8 mouse cellular contexts compared by ENCODE assay signal in genomic region chr19:8990432-8991102, GRCm38 (mm10). TPM values are rescaled to one million over a fixed set of nuclear protein-coding genes. Genes with fewer than 3 reads are reported as not detected.
A peak's percentile ranks its signal among the peaks of the same experiment; 100 is the strongest.
DNase-seq lines count a peak whose midpoint lies in the region; ATAC-seq lines count a peak whose summit lies in the region.

No protein-coding gene starts in this region.

- H3K4me2 ChIP-seq in kidney, embryonic 16.5 days (replicated peaks; ENCODE audit: low read depth, low read length): peak overlapping the region; percentile 89
- peak overlapping the region; percentile 83 for H3K4me2 ChIP-seq in midbrain, embryonic 11.5 days

- peak overlapping the region; percentile 82 for H3K9ac ChIP-seq in kidney, embryonic 16.5 days (replicated peaks; ENCODE audit: low read length)
- peak overlapping the region; percentile 61 for H3K9ac ChIP-seq in midbrain, embryonic 11.5 days (ENCODE audit: low read length)

- H3K4me1 ChIP-seq in kidney, embryonic 16.5 days (ENCODE audit: insufficient read depth, low read length): peaks cover 46% of the 10 kb centered on the region
- H3K4me1 ChIP-seq in midbrain, embryonic 11.5 days (ENCODE audit: control insufficient read depth, insufficient read depth, low read length): peaks cover 14% of the 10 kb centered on the region

- ATAC-seq in kidney, embryonic 16.5 days (ENCODE audit: low FRiP score, low TSS enrichment): peak; percentile 71
- ATAC-seq in common myeloid progenitor, adult 5-6 weeks (replicated peaks; ENCODE audit: low read depth, poor library complexity, severe bottlenecking): peak; percentile 8; the same call in 1 of the 2 replicates
- ATAC-seq in inflammation-experienced regulatory T-cells, adult 6 months: peak; percentile 29
- ATAC-seq in midbrain, embryonic 11.5 days (ENCODE audit: low FRiP score): peak; percentile 61

- DNase-seq in kidney, postnatal 36 days: no peak
- peak; percentile 87 for DNase-seq in midbrain, embryonic 11.5 days (ENCODE audit: low spot score, missing footprints)
- DNase-seq in spleen, adult 18-20 months: no peak
- no peak for DNase-seq in right cerebral cortex, adult 18-20 months
- DNase-seq in cerebellum, adult 11-12 months: no peak

- H3K9me3 ChIP-seq in kidney, embryonic 16.5 days (ENCODE audit: low read length): no peaks in the 10 kb centered on the region
- H3K9me3 ChIP-seq in midbrain, embryonic 11.5 days (ENCODE audit: control insufficient read depth, low read length): no peaks in the 10 kb centered on the region

- peak overlapping the region; percentile 73 for H3K4me3 ChIP-seq in kidney, embryonic 16.5 days (ENCODE audit: low read length)
- H3K4me3 ChIP-seq in midbrain, embryonic 11.5 days (ENCODE audit: low read depth, low read length): peak overlapping the region; percentile 46

- 18% methylated on average over 15 of the region's 15 CpGs for WGBS in kidney, embryonic 16.5 days
- 20% methylated on average over 15 of the region's 15 CpGs for WGBS in midbrain, embryonic 11.5 days

- H3K27ac ChIP-seq in kidney, embryonic 16.5 days (ENCODE audit: low read length): peak overlapping the region; percentile 91
- no peak overlapping the region for H3K27ac ChIP-seq in midbrain, embryonic 11.5 days (ENCODE audit: low read depth, low read length)

- no peaks in the 10 kb centered on the region for H3K36me3 ChIP-seq in kidney, embryonic 16.5 days (ENCODE audit: insufficient read depth, low read length)
- H3K36me3 ChIP-seq in midbrain, embryonic 11.5 days (ENCODE audit: control insufficient read depth, insufficient read depth, low read length): no peaks in the 10 kb centered on the region

- peaks cover 6% of the 10 kb centered on the region; the same call in 1 of the 2 replicates for H3K27me3 ChIP-seq in kidney, embryonic 16.5 days (ENCODE audit: insufficient read depth, low read length)
- H3K27me3 ChIP-seq in midbrain, embryonic 11.5 days (ENCODE audit: control insufficient read depth, insufficient read depth, low read length): peaks cover 20% of the 10 kb centered on the region

RNA-seq across cellular contexts. Expression of gene Ahnak, which starts 1.5 kb away (rescaled TPM):
- 14.0 and 14.4 TPM in 2 replicates for polyA plus RNA-seq in kidney, embryonic 16.5 days (2015; fragmentation: Nextera tagmentation; extraction: Ambion mirVana)
- 14.1 and 14.9 TPM in 2 replicates for total RNA-seq in common myeloid progenitor, adult 5-6 weeks (2017)
- polyA plus RNA-seq in inflammation-experienced regulatory T-cells, adult 6 months (2017; shearing (Covaris generic)): 10 to 100 TPM; 42.4 to 81.3 (median 54.5) TPM
- polyA plus RNA-seq in midbrain, embryonic 11.5 days (2014; fragmentation: Nextera tagmentation; extraction: Ambion mirVana): 5.0 and 6.3 TPM in 2 replicates

RNA-seq across cellular contexts. Expression of gene Eef1g, which starts 23.7 kb away (rescaled TPM):
- polyA plus RNA-seq in kidney, embryonic 16.5 days (2015; fragmentation: Nextera tagmentation; extraction: Ambion mirVana): 436 and 455 TPM in 2 replicates
- 721 and 789 TPM in 2 replicates for total RNA-seq in common myeloid progenitor, adult 5-6 weeks (2017)
- 100 to 1,000 TPM; 465 to 725 (median 677) TPM for polyA plus RNA-seq in inflammation-experienced regulatory T-cells, adult 6 months (2017; shearing (Covaris generic))
- 435 and 439 TPM in 2 replicates for polyA plus RNA-seq in midbrain, embryonic 11.5 days (2014; fragmentation: Nextera tagmentation; extraction: Ambion mirVana)

RNA-seq across cellular contexts. Expression of gene Tut1, which starts 36.9 kb away (rescaled TPM):
- 36.0 and 38.3 TPM in 2 replicates for polyA plus RNA-seq in kidney, embryonic 16.5 days (2015; fragmentation: Nextera tagmentation; extraction: Ambion mirVana)
- total RNA-seq in common myeloid progenitor, adult 5-6 weeks (2017): 19.9 and 25.9 TPM in 2 replicates
- polyA plus RNA-seq in inflammation-experienced regulatory T-cells, adult 6 months (2017; shearing (Covaris generic)): 10 to 100 TPM; 17.6 to 38.3 (median 35.3) TPM
- 23.5 and 28.4 TPM in 2 replicates for polyA plus RNA-seq in midbrain, embryonic 11.5 days (2014; fragmentation: Nextera tagmentation; extraction: Ambion mirVana)

RNA-seq across cellular contexts. Expression of gene Mta2, which starts 48.9 kb away (rescaled TPM):
- polyA plus RNA-seq in kidney, embryonic 16.5 days (2015; fragmentation: Nextera tagmentation; extraction: Ambion mirVana): 179 and 180 TPM in 2 replicates
- 151 and 180 TPM in 2 replicates for total RNA-seq in common myeloid progenitor, adult 5-6 weeks (2017)
- 10 to 100 TPM; 78.8 to 96.7 (median 81.2) TPM for polyA plus RNA-seq in inflammation-experienced regulatory T-cells, adult 6 months (2017; shearing (Covaris generic))
- 50.9 and 56.0 TPM in 2 replicates for polyA plus RNA-seq in midbrain, embryonic 11.5 days (2014; fragmentation: Nextera tagmentation; extraction: Ambion mirVana)

Comparison
In these comparisons a context has a peak if more than half of its experiments do, and no peak if none do; other contexts are left out.
1. ATAC-seq: peak in every context shown above with its lines; median percentile 71 in kidney, embryonic 16.5 days; 61 in midbrain, embryonic 11.5 days; 29 in inflammation-experienced regulatory T-cells, adult 6 months; 8 in common myeloid progenitor, adult 5-6 weeks.